Mouse (Mus musculus) liver (tissue): ENCODE measurements at regions not wholly inside any gene's neighbourhood (a gene's known extent, or its start where the extent isn't known, plus 50 kb on each side); places are given as distances from the start of the nearest gene placed in this dataset.

ENCODE experiments used
- DNase-seq: peaks from one replicate; pipeline ENCODE4 v3.0.0-alpha.2; 2020; ENCODE audit warnings: mixed read lengths

DNA sequence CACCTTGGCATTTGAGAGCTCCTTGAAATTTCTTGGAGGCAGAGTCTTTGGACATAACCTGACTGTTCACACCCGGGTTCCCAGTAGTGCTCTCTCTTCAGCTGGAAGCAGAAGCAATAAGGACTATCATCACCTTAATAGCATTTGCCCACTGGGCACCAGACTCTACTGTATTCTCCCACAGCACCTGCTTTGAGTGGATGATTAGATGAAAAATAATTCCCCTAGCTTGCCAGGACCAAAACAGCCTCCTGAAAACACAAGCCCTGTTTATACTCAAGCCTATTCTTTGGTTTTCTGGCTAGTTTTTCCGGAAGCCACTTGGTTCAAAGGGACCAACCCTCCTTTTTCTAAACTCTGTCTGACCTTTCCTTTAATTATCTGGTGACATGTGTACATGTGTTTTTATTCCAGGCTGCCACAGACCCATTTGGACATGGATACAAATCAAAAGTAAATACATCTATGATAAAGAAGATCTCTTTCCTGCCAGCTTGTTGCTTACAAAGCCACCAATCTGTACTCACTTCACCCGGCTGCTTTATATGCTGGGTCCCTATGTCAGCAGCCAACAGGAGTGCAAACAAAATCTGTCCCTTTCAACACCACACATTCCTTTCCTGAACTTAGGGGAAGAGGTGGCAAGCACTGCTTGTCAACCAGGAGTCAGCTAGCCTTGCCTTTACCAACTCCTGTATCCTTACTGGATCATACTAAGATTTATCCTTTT is 787.4 kb downstream of the Bcl11a start:
- DNase-seq: no peak
